Mouse (Mus musculus) thymus, adult 2 months (tissue): ENCODE data around the gene Palm2. TPM values are rescaled to one million over a fixed set of nuclear protein-coding genes. Genes with fewer than 3 reads are reported as not detected.

Source experiments
- DNase-seq: peaks from one replicate; pipeline ENCODE4 v3.0.0; 2021
- H3K27ac ChIP-seq: fragments of 200-500 bp; 2 replicates; pipeline ENCODE4 v1.5.1; 2012; ENCODE audit warnings: low read length, control low read depth; ENCODE audit not compliant: control insufficient read depth, insufficient read depth
- H3K27me3 ChIP-seq: fragments of 200-500 bp; 2 replicates; pipeline ENCODE4 v1.6.1; 2012; ENCODE audit warnings: mild to moderate bottlenecking, low read length, moderate library complexity, mixed read lengths; ENCODE audit not compliant: control insufficient read depth, insufficient read depth
- H3K36me3 ChIP-seq: fragments of 200-500 bp; 2 replicates; pipeline ENCODE4 v1.6.1; 2012; ENCODE audit warnings: mild to moderate bottlenecking, low read length, moderate library complexity; ENCODE audit not compliant: control insufficient read depth, insufficient read depth
- H3K4me1 ChIP-seq: fragments of 200-500 bp; replicated peaks from 2 replicates; pipeline ENCODE4 v1.6.1; 2012; ENCODE audit warnings: low read length; ENCODE audit not compliant: control insufficient read depth, insufficient read depth
- H3K4me3 ChIP-seq: fragments of 200-500 bp; 2 replicates; pipeline ENCODE4 v1.5.1; 2012; ENCODE audit warnings: mild to moderate bottlenecking, low read length, control low read depth, moderate library complexity; ENCODE audit not compliant: control insufficient read depth, insufficient read depth
- CTCF ChIP-seq: fragments of 200-500 bp; IDR thresholded peaks from 2 replicates; pipeline ENCODE4 v1.5.1; 2012; ENCODE audit warnings: mild to moderate bottlenecking, control low read depth, low read length, moderate library complexity, borderline replicate concordance; ENCODE audit not compliant: control insufficient read depth, poor library complexity, insufficient read depth; ENCODE audit errors: extremely low read depth
- POLR2A ChIP-seq: fragments of 200-500 bp; IDR thresholded peaks from 2 replicates; pipeline ENCODE4 v1.6.1; 2012; ENCODE audit warnings: mild to moderate bottlenecking, low read length, control low read depth, moderate library complexity; ENCODE audit not compliant: control insufficient read depth, poor library complexity, insufficient read depth; ENCODE audit errors: extremely low read depth
- WGBS: fragments of 180-500 bp; shearing (Covaris S2); methylation state at CpG from one replicate; pipeline ENCODE4 v1.1.7; 2018; 5-methylcytosine and 5-hydroxymethylcytosine counted together
- polyA plus RNA-seq: library from polyadenylated mRNA; depleted of rRNA; stranded (reverse); fragments of >200 nt; gene quantifications from 2 replicates; pipeline ENCODE4 v1.2.3, GENCODE M21; 2012

The Palm2 gene
- polyA plus RNA-seq, 1 experiment: 0.13 TPM

DNA sequence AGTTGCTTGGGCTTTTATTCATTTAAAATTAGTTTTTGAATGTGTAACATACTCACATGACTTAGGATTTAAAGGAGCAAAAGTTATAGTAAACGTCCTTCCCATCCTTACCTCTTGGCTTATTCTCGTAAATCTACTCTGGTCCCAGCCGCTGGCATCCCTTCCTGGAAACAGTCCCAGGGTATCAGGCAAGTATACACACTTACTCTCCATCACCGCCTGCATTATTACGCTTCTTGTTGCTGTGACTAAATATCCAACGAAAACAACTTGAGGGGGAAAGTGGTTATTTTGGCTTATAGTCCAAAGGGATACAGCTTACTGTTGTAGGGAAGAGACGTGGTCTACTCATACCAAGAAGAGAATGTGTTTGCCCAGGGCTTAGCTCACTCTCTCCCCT, 113.7 kb downstream of the Palm2 start:
- no peaks in the 10 kb centered on the region for H3K4me1 ChIP-seq
- WGBS: 89% methylated on average over 7 of the region's 7 CpGs
- H3K36me3 ChIP-seq: no peaks in the 10 kb centered on the region
- H3K27ac ChIP-seq: no peak overlapping the region
- H3K4me3 ChIP-seq: no peak overlapping the region
- TF ChIP-seq CTCF (no peak), POLR2A (no peak)
- no peak for DNase-seq
- no peaks in the 10 kb centered on the region for H3K27me3 ChIP-seq

DNA sequence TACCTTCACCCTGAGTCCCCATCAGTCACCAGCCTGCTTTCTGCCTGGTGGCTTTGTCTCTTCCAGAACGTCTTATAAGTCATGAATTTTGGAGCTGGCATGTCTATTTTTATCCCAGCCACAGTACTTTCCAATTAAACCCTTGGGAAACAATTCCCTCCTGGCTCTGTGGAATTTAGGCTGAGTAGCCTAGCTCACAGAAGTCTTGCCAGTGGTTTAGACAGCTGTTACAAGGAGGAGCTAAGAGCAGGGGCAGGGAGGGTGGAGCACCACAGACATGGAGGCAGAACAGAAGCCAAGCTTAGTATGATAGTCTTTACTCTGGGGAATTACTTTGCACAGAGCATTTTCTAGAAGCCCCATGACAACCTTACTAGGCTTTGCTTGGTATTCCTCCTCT, 116.2 kb downstream of the Palm2 start:
- WGBS: 45% methylated on average over 1 of the region's 1 CpGs

DNA sequence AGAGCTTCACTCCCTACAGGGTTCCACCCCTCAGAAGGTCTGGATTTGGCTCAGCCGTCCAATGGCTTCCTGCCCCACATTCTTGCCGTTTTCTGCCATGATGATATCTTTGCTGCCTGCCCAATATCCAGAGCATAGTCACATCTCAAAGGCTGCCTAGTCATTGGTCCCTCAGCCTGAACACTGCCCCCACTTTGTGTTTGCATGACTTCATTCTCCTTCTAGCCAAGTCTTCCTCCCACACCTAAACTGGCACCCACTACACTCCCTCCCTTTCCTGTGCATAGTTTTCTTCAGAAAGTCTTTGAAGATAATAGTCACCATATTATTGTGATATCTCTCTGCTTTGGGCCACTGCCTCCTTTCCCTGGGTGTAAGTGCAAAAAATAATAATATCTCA, 123.1 kb downstream of the Palm2 start:
- 76% methylated on average over 2 of the region's 2 CpGs for WGBS
- Histone ChIP-seq H3K27me3 (no peaks in the 10 kb centered on the region), H3K4me3 (no peak overlapping the region), H3K36me3 (no peaks in the 10 kb centered on the region), H3K27ac (no peak overlapping the region), H3K4me1 (no peaks in the 10 kb centered on the region)
- TF ChIP-seq POLR2A (no peak), CTCF (no peak)
- DNase-seq: no peak

More for the DNA sequence above, 116.2 kb downstream of the Palm2 start:
- Histone ChIP-seq H3K4me1 (no peaks in the 10 kb centered on the region), H3K36me3 (no peaks in the 10 kb centered on the region), H3K27me3 (no peaks in the 10 kb centered on the region), H3K4me3 (no peak overlapping the region), H3K27ac (no peak overlapping the region)
- DNase-seq: no peak
- no peak for TF ChIP-seq CTCF
- no peak for TF ChIP-seq POLR2A

DNA sequence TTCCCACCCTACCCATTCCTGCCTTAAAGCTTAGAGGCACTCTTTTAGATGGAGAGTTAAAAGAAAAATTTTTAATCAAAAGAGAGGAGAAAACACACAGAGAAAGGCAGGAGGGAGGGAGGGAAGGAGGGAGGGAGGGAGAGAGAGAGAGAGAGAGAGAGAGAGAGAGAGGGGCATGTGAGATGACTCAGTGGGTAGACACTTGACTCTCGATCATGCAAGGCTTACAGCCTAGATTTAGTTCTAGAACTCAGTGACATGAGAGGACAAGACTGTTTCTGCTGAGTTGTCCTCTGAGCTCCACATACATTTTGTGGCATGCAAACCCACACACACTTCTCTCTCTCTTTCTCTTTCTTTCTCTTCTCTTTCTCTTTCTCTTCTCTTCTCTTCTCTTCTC, 125.4 kb downstream of the Palm2 start:
- no peaks in the 10 kb centered on the region for H3K27me3 ChIP-seq
- TF ChIP-seq POLR2A (no peak), CTCF (no peak)
- WGBS: 60% methylated on average over 1 of the region's 1 CpGs
- no peaks in the 10 kb centered on the region for H3K36me3 ChIP-seq
- no peaks in the 10 kb centered on the region for H3K4me1 ChIP-seq
- H3K4me3 ChIP-seq: no peak overlapping the region
- no peak for DNase-seq
- no peak overlapping the region for H3K27ac ChIP-seq

DNA sequence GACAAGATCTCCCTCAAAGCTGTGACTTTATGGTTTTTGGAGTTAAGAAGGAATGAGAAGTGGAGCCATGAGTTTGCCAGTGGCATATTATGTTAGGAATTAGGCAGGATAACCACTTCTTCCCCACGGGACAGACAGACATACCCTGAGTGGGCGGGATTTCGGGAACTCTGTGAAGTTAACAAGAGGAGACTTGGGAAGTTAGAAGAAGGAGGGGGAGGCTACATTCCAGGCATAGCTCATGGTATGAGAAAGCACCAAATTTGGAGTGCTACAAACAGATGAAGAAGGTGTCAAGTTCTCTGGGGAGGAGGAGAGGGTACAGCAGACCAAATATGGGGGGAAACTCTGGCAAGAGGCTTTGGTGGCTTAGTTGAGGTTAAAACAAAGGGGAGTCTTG, 126.0 kb downstream of the Palm2 start:
- H3K4me1 ChIP-seq: no peaks in the 10 kb centered on the region
- no peak overlapping the region for H3K27ac ChIP-seq
- no peaks in the 10 kb centered on the region for H3K36me3 ChIP-seq
- DNase-seq: no peak
- H3K4me3 ChIP-seq: no peak overlapping the region
- 63% methylated on average over 3 of the region's 3 CpGs for WGBS
- no peaks in the 10 kb centered on the region for H3K27me3 ChIP-seq
- TF ChIP-seq POLR2A (no peak), CTCF (no peak)

DNA sequence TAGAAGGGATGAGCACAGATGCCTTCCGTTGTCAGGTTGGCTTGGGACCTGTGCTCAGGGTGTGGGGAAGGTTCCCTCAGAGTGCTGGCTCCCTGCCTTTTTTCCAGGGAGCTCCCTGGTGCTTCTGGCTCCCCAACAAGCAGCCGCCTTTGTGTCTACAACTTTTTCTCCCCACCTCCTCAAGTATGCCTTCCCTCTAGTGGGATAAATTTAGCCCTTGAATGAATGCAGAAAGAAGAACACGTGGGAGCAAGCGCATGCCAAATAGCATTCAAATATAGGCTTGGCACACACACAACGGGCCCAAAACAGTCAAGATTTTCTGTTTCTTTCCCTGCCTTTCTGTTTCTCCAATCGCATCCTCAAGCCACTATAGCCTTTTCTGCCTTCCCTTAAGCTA, 127.0 kb downstream of the Palm2 start:
- H3K27ac ChIP-seq: no peak overlapping the region
- no peaks in the 10 kb centered on the region for H3K4me1 ChIP-seq
- TF ChIP-seq POLR2A: no peak
- TF ChIP-seq CTCF: no peak
- no peak overlapping the region for H3K4me3 ChIP-seq
- H3K36me3 ChIP-seq: no peaks in the 10 kb centered on the region
- WGBS: 82% methylated on average over 6 of the region's 6 CpGs
- DNase-seq: no peak
- H3K27me3 ChIP-seq: no peaks in the 10 kb centered on the region

DNA sequence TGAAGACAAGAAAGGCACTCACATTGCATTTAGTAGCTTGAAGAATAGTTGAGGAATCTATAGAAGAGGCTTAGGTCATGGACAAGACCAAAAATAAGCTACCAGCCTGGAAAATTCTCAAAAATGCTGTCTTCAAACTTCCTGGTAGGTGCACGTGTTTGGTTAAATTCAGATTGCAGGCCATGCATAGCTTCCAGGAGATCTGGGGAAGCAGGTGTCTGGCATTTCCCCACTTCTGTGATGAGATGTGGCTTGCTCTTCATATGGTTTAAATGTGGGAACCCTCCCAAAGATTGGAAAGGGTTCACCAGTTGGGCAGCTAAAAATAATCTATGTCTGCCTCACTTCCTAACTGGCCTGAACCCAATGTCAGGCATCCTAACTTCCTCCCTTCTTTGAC, 131.2 kb downstream of the Palm2 start:
- Histone ChIP-seq H3K4me3 (no peak overlapping the region), H3K4me1 (no peaks in the 10 kb centered on the region), H3K27ac (no peak overlapping the region), H3K36me3 (no peaks in the 10 kb centered on the region), H3K27me3 (peaks cover 3% of the 10 kb centered on the region; the same call in 1 of the 2 replicates)
- TF ChIP-seq CTCF (no peak), POLR2A (no peak)
- DNase-seq: no peak
- 61% methylated on average over 1 of the region's 1 CpGs for WGBS
